Mouse (Mus musculus): ENCODE data around the gene Tmem11. TPM values are rescaled to one million over a fixed set of nuclear protein-coding genes. Genes with fewer than 3 reads are reported as not detected.

The Tmem11 gene
- polyA plus RNA-seq, 1 experiment from 2014 or later = 40.0 TPM

GRCm38 (mm10) chr11:60825191-60825590 lies 53.9 kb downstream of the Tmem11 start:
- WGBS (ENCODE audit: insufficient replicate concordance) = 76% methylated on average over 3 of the region's 3 CpGs
- peak; percentile 52; the same call in 1 of the 2 replicates for ATAC-seq
- no peak overlapping the region for H3K27ac ChIP-seq

GRCm38 (mm10) chr11:60823771-60824170 lies 55.3 kb downstream of the Tmem11 start:
- no peak for ATAC-seq

More at GRCm38 (mm10) chr11:60825191-60825590, 53.9 kb downstream of the Tmem11 start:
- H3K4me1 ChIP-seq = no peaks in the 10 kb centered on the region
- no peaks in the 10 kb centered on the region for H3K9me3 ChIP-seq (replicated peaks)
- no peak overlapping the region for H3K4me3 ChIP-seq
- H3K9ac ChIP-seq = no peak overlapping the region
- H3K27me3 ChIP-seq (replicated peaks) = no peaks in the 10 kb centered on the region
- no peak overlapping the region for H3K4me2 ChIP-seq
- H3K36me3 ChIP-seq = no peaks in the 10 kb centered on the region

GRCm38 (mm10) chr11:60816398-60816797 lies 62.7 kb downstream of the Tmem11 start:
- H3K4me2 ChIP-seq = no peak overlapping the region
- no peak for ATAC-seq
- WGBS (ENCODE audit: insufficient replicate concordance) = 51% methylated on average over 5 of the region's 5 CpGs

More at GRCm38 (mm10) chr11:60823771-60824170, 55.3 kb downstream of the Tmem11 start:
- Histone ChIP-seq H3K36me3 (no peaks in the 10 kb centered on the region), H3K9me3 (replicated peaks) (no peaks in the 10 kb centered on the region), H3K27ac (no peak overlapping the region), H3K4me2 (no peak overlapping the region), H3K9ac (no peak overlapping the region), H3K4me3 (no peak overlapping the region), H3K27me3 (replicated peaks) (no peaks in the 10 kb centered on the region), H3K4me1 (no peaks in the 10 kb centered on the region)
- 46% methylated on average over 2 of the region's 2 CpGs for WGBS (ENCODE audit: insufficient replicate concordance)

More at GRCm38 (mm10) chr11:60816398-60816797, 62.7 kb downstream of the Tmem11 start:
- Histone ChIP-seq H3K27ac (no peak overlapping the region), H3K27me3 (replicated peaks) (no peaks in the 10 kb centered on the region), H3K9me3 (replicated peaks) (no peaks in the 10 kb centered on the region), H3K36me3 (no peaks in the 10 kb centered on the region), H3K9ac (no peak overlapping the region), H3K4me1 (peaks cover 3% of the 10 kb centered on the region; the same call in 1 of the 2 replicates), H3K4me3 (no peak overlapping the region)

Other genes starting within 250 kb of the Tmem11 start
- gene Llgl1, start 179.5 kb downstream of the Tmem11 start, polyA plus RNA-seq (2016; fragmentation: Nextera tagmentation; extraction: Ambion mirVana) = 20.2 and 22.1 TPM in 2 replicates
- gene Flii, start 152.0 kb downstream of the Tmem11 start, polyA plus RNA-seq (2016; fragmentation: Nextera tagmentation; extraction: Ambion mirVana) = 41.7 and 43.1 TPM in 2 replicates
- 4.4 and 4.5 TPM in 2 replicates for gene Mief2, start 150.9 kb downstream of the Tmem11 start, polyA plus RNA-seq (2016; fragmentation: Nextera tagmentation; extraction: Ambion mirVana)
- gene Top3a, start 101.9 kb downstream of the Tmem11 start, polyA plus RNA-seq (2016; fragmentation: Nextera tagmentation; extraction: Ambion mirVana) = 10.3 and 10.9 TPM in 2 replicates
- gene Smcr8, start 101.7 kb downstream of the Tmem11 start, polyA plus RNA-seq (2016; fragmentation: Nextera tagmentation; extraction: Ambion mirVana) = 4.2 and 4.3 TPM in 2 replicates
- gene Shmt1, start 67.6 kb downstream of the Tmem11 start, polyA plus RNA-seq (2016; fragmentation: Nextera tagmentation; extraction: Ambion mirVana) = 60.5 and 70.9 TPM in 2 replicates
- gene Dhrs7b, start 48.6 kb downstream of the Tmem11 start, polyA plus RNA-seq (2016; fragmentation: Nextera tagmentation; extraction: Ambion mirVana) = 27.3 and 30.4 TPM in 2 replicates
- gene Natd1, start 35.5 kb upstream of the Tmem11 start, polyA plus RNA-seq (2016; fragmentation: Nextera tagmentation; extraction: Ambion mirVana) = 9.3 and 9.6 TPM in 2 replicates
- gene Map2k3, start 52.8 kb upstream of the Tmem11 start, polyA plus RNA-seq (2016; fragmentation: Nextera tagmentation; extraction: Ambion mirVana) = 170 and 173 TPM in 2 replicates
- 0.07 TPM in 1 of 2 replicates, not detected in the other for gene Kcnj12, start 143.3 kb upstream of the Tmem11 start, polyA plus RNA-seq (2016; fragmentation: Nextera tagmentation; extraction: Ambion mirVana)
- 3.2 and 4.8 TPM in 2 replicates for gene Tnfrsf13b, start 247.5 kb upstream of the Tmem11 start, polyA plus RNA-seq (2016; fragmentation: Nextera tagmentation; extraction: Ambion mirVana)